Mouse (Mus musculus) forebrain, embryonic 14.5 days (tissue): Measurements from ENCODE around the gene Acsbg1. TPM values are rescaled to one million over a fixed set of nuclear protein-coding genes. Genes with fewer than 3 reads are reported as not detected.
"Not testable (repeated sequence)": the region's sequence is repeated elsewhere in the genome, so short reads cannot be mapped to it uniquely, and the experiment has no call there.

ENCODE experiments used
- ATAC-seq: fragments of 200-750 bp; cut with Nextera tagmentation; 2 replicates; pipeline ENCODE4 v1.8.0; 2017; ENCODE audit warnings: mild to moderate bottlenecking, moderate library complexity
- DNase-seq: peaks from one replicate; pipeline ENCODE4 v3.0.0-alpha.2; 2015; ENCODE audit warnings: low spot score
- H3K27ac ChIP-seq: fragments of 300-500 bp; sonication (generic); 2 replicates; pipeline ENCODE4 v1.5.1; 2014; ENCODE audit warnings: low read depth, mild to moderate bottlenecking, control low read depth, low read length, moderate library complexity
- H3K27me3 ChIP-seq: fragments of 300-500 bp; sonication (generic); replicated peaks from 2 replicates; pipeline ENCODE4 v1.6.1; 2014; ENCODE audit warnings: low read length, control low read depth, mixed read lengths; ENCODE audit not compliant: control insufficient read depth, insufficient read depth
- H3K36me3 ChIP-seq: fragments of 300-500 bp; sonication (generic); 2 replicates; pipeline ENCODE4 v1.6.1; 2014; ENCODE audit warnings: low read length, control low read depth; ENCODE audit not compliant: control insufficient read depth, insufficient read depth
- H3K4me1 ChIP-seq: fragments of 300-500 bp; sonication (generic); 2 replicates; pipeline ENCODE4 v1.6.1; 2014; ENCODE audit warnings: antibody characterized with exemption, low read length, control low read depth; ENCODE audit not compliant: control insufficient read depth, insufficient read depth
- H3K4me2 ChIP-seq: fragments of 300-500 bp; sonication (generic); 2 replicates; pipeline ENCODE4 v1.6.1; 2014; ENCODE audit warnings: mild to moderate bottlenecking, control low read depth, low read length
- H3K4me3 ChIP-seq: fragments of 300-500 bp; sonication (generic); 2 replicates; pipeline ENCODE4 v1.5.1; 2014; ENCODE audit warnings: low read depth, low read length, control low read depth
- H3K9ac ChIP-seq: fragments of 300-500 bp; sonication (generic); 2 replicates; pipeline ENCODE4 v1.6.1; 2014; ENCODE audit warnings: mild to moderate bottlenecking, low read length, control low read depth, moderate library complexity
- H3K9me3 ChIP-seq: fragments of 300-500 bp; sonication (generic); replicated peaks from 2 replicates; pipeline ENCODE4 v1.6.1; 2016; ENCODE audit warnings: low read length, control low read depth, mixed read lengths; ENCODE audit not compliant: control insufficient read depth
- WGBS: fragments of 180-500 bp; shearing (Covaris S2); extraction: QIAGEN DNeasy Blood & Tissue Kit; methylation state at CpG from one replicate; pipeline ENCODE4 v1.1.7; 2014; 5-methylcytosine and 5-hydroxymethylcytosine counted together
- polyA plus RNA-seq: library from polyadenylated mRNA; unstranded; fragments of >200 nt; fragmentation: Nextera tagmentation; extraction: Ambion mirVana; gene quantifications from 2 replicates; pipeline ENCODE4 v1.2.1, GENCODE M21; 2014

The Acsbg1 gene
- polyA plus RNA-seq, 1 experiment from 2014 or later = 18.6 TPM

- peak overlapping the region; percentile 69 for H3K4me3 ChIP-seq
- DNase-seq = peak; percentile 77
- no peak overlapping the region for H3K27ac ChIP-seq
- no peaks in the 10 kb centered on the region for H3K9me3 ChIP-seq
- WGBS = under 1% methylated on average over 83 of the region's 92 CpGs
- no peaks in the 10 kb centered on the region for H3K36me3 ChIP-seq
- peak; percentile 73 for ATAC-seq
- peak overlapping the region; percentile 79 for H3K9ac ChIP-seq
- H3K4me1 ChIP-seq = no peaks in the 10 kb centered on the region; the same call in 1 of the 2 replicates
- peaks cover 21% of the 10 kb centered on the region for H3K27me3 ChIP-seq
- H3K4me2 ChIP-seq = peak overlapping the region; percentile 89
These were observed 37.9 kb upstream of the Acsbg1 start for GRCm38 (mm10) chr9:54699345-54700173.

DNA sequence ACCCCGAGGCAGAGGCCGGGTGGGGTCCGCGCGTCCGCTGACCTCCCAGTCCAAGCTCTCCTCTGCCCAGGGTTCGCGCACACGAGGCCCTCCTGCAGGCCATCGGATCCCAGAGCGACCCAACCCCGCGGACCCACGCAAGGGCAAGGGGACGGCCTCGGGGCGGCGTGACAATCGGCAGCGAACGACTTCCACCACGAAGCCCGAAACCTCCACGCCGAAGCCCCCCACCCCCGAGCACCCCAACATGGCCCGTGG lies 37.3 kb upstream of the Acsbg1 start:
- DNase-seq (no peak), ATAC-seq (peak; percentile 62)
- H3K27ac ChIP-seq = no peak overlapping the region
- H3K4me2 ChIP-seq = peak overlapping the region; percentile 89
- no peaks in the 10 kb centered on the region for H3K9me3 ChIP-seq
- H3K27me3 ChIP-seq = peaks cover 21% of the 10 kb centered on the region
- no peaks in the 10 kb centered on the region; the same call in 1 of the 2 replicates for H3K4me1 ChIP-seq
- H3K9ac ChIP-seq = peak overlapping the region; percentile 79
- no peaks in the 10 kb centered on the region for H3K36me3 ChIP-seq
- peak overlapping the region; percentile 69 for H3K4me3 ChIP-seq
- WGBS = 17% methylated on average over 27 of the region's 27 CpGs

GRCm38 (mm10) chr9:54698318-54699086 lies 36.8 kb upstream of the Acsbg1 start, which contains the start of gene Dnaja4:
Gene Dnaja4, plus strand, starts transcription at chr9:54698873.
- ATAC-seq = no peak
- WGBS = 74% methylated on average over 17 of the region's 17 CpGs
- Histone ChIP-seq H3K9ac (peak within 1 kb of the TSS; percentile 79), H3K36me3 (no peaks in the 10 kb centered on the region), H3K4me3 (peak within 1 kb of the TSS; percentile 69), H3K27ac (no peak within 1 kb of the TSS), H3K27me3 (peaks cover 21% of the 10 kb centered on the region), H3K4me2 (peak within 1 kb of the TSS; percentile 89), H3K4me1 (no peaks in the 10 kb centered on the region; the same call in 1 of the 2 replicates), H3K9me3 (no peaks in the 10 kb centered on the region)
- no peak for DNase-seq

DNA sequence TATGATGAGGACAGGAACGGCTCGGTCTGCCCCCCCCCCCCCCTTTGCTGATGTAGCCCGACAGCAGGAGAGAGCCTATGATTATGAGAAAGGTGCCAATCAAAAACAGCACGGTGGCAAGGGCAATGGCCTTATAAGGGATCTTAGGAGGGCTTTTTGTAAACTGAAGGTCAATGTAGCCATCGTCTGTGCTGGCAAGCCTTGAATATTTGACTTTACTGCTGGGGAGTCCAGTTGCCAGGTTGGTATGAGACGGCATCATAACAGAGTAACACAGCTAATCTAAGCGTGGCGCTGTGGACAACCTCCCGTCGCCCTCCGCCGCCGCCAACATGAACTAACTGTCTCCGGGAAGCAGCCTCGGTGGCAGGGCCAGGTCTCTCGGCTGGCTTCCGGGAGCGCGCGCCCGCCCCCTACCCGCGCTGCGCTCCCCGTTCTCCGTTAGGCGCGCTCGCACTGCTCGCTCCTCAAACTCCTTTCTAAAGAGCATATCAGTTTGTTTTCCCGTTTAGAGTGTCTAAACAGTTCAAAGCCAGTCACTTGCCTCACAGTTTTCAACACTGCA lies 29.7 kb upstream of the Acsbg1 start:
- not testable (repeated sequence) for H3K4me1 ChIP-seq, H3K27ac ChIP-seq, H3K27me3 ChIP-seq, H3K36me3 ChIP-seq, H3K9me3 ChIP-seq
- peak overlapping the region; percentile 16 for H3K4me3 ChIP-seq
- DNase-seq (peak; percentile 41), ATAC-seq (0 out of 2 replicates have a peak, but pooled peaks have one; percentile 32)
- peak overlapping the region; percentile 17; the same call in 1 of the 2 replicates for H3K9ac ChIP-seq
- WGBS = 3% methylated on average over 31 of the region's 31 CpGs
- peak overlapping the region; percentile 52 for H3K4me2 ChIP-seq

GRCm38 (mm10) chr9:54690697-54691096 lies 29.0 kb upstream of the Acsbg1 start:
- 0 out of 2 replicates have a peak, but pooled peaks have one; percentile 34 for ATAC-seq
- H3K27me3 ChIP-seq, H3K4me3 ChIP-seq, H3K36me3 ChIP-seq, DNase-seq, H3K4me2 ChIP-seq, H3K27ac ChIP-seq, H3K4me1 ChIP-seq, H3K9me3 ChIP-seq, H3K9ac ChIP-seq: not testable (repeated sequence)
- 20% methylated on average over 2 of the region's 2 CpGs for WGBS

- Histone ChIP-seq H3K9me3 (no peaks in the 10 kb centered on the region), H3K4me1 (no peaks in the 10 kb centered on the region), H3K27me3 (no peaks in the 10 kb centered on the region), H3K4me3 (no peak overlapping the region), H3K4me2 (no peak overlapping the region), H3K27ac (no peak overlapping the region), H3K9ac (no peak overlapping the region), H3K36me3 (no peaks in the 10 kb centered on the region)
- ATAC-seq = no peak
- 80% methylated on average over 8 of the region's 8 CpGs for WGBS
- no peak for DNase-seq
These were observed 27.8 kb upstream of the Acsbg1 start for GRCm38 (mm10) chr9:54689446-54689845.

GRCm38 (mm10) chr9:54687246-54688236 lies 25.9 kb upstream of the Acsbg1 start:
- Histone ChIP-seq H3K4me1 (no peaks in the 10 kb centered on the region), H3K27ac (no peak overlapping the region), H3K4me2 (no peak overlapping the region), H3K27me3 (no peaks in the 10 kb centered on the region), H3K4me3 (no peak overlapping the region), H3K36me3 (no peaks in the 10 kb centered on the region), H3K9ac (no peak overlapping the region), H3K9me3 (no peaks in the 10 kb centered on the region)
- ATAC-seq = no peak
- WGBS = 73% methylated on average over 14 of the region's 14 CpGs
- DNase-seq = no peak
